Comparison of ENCODE assay signal across 7 mouse cellular contexts in the genomic region with DNA sequence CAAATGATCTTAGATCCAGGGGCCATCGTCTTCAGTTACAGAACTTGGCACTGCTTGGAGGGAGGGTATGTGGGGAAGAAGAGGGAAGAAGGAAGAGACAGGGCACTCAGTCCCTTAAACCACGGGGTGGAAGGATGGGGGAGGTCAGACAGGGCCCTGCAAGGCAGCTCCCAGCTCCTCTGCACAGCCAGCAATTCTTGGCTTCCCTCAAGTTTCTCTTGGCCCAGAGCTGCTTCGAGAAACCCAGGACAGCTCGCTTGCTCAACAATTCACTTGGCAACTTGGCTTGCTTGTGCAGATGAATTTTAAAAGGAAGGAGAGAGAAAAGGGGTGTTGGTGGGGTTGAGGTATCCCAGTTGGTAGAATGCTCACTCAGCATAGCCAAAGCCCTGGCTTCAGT.
DNase-seq lines count a peak whose midpoint lies in the region; ATAC-seq and TF ChIP-seq lines count a peak whose summit lies in the region.

No protein-coding gene starts in this region.

- no peak overlapping the region for H3K27ac ChIP-seq in midbrain, postnatal 0 days (ENCODE audit: low read depth, low read length)
- no peak overlapping the region for H3K27ac ChIP-seq in midbrain, embryonic 14.5 days (replicated peaks; ENCODE audit: low read depth, low read length)

- H3K36me3 ChIP-seq in midbrain, postnatal 0 days (ENCODE audit: insufficient read depth, low read length): no peaks in the 10 kb centered on the region
- H3K36me3 ChIP-seq in midbrain, embryonic 14.5 days (ENCODE audit: control insufficient read depth, insufficient read depth, low read length): no peaks in the 10 kb centered on the region

- DNase-seq in midbrain, postnatal 0 days (ENCODE audit: low spot score): peak; percentile 47
- DNase-seq in midbrain, embryonic 14.5 days: no peak
- DNase-seq in gastrocnemius, adult 8-10 months (ENCODE audit: low spot score in 2 of 2): peak; percentile 31 to 55
- DNase-seq in heart, postnatal 4 days: peak; percentile 66
- DNase-seq in ovary, postnatal 36 days (ENCODE audit: low spot score): peak; percentile 46
- no peak for DNase-seq in embryo, embryonic 9.5 days (ENCODE audit: extremely low spot score)
- no peak for DNase-seq in thymus, postnatal 0 days (ENCODE audit: low spot score)

- H3K9ac ChIP-seq in midbrain, postnatal 0 days (replicated peaks; ENCODE audit: low read length, poor library complexity, severe bottlenecking): no peak overlapping the region
- no peak overlapping the region for H3K9ac ChIP-seq in midbrain, embryonic 14.5 days (replicated peaks; ENCODE audit: low read length)

- WGBS in midbrain, postnatal 0 days: 75% methylated on average over 4 of the region's 4 CpGs
- WGBS in midbrain, embryonic 14.5 days: 77% methylated on average over 4 of the region's 4 CpGs

- H3K4me2 ChIP-seq in midbrain, postnatal 0 days (ENCODE audit: low read depth, low read length, poor library complexity, severe bottlenecking): no peak overlapping the region
- no peak overlapping the region for H3K4me2 ChIP-seq in midbrain, embryonic 14.5 days (ENCODE audit: low read length)

- no peak for ATAC-seq in midbrain, postnatal 0 days (ENCODE audit: low FRiP score)
- ATAC-seq in midbrain, embryonic 14.5 days (ENCODE audit: low FRiP score, low TSS enrichment): no peak

- H3K4me1 ChIP-seq in midbrain, postnatal 0 days (ENCODE audit: insufficient read depth, low read length): 0 out of 2 replicates have a peak, but pooled peaks cover 3% of the 10 kb centered on the region
- H3K4me1 ChIP-seq in midbrain, embryonic 14.5 days (ENCODE audit: control insufficient read depth, insufficient read depth, low read length): peaks cover 4% of the 10 kb centered on the region; the same call in 1 of the 2 replicates

- H3K27me3 ChIP-seq in midbrain, postnatal 0 days (ENCODE audit: insufficient read depth, low read length): no peaks in the 10 kb centered on the region
- peaks cover 3% of the 10 kb centered on the region; the same call in 1 of the 2 replicates for H3K27me3 ChIP-seq in midbrain, embryonic 14.5 days (ENCODE audit: control insufficient read depth, insufficient read depth, low read length)

- no peak overlapping the region for H3K4me3 ChIP-seq in midbrain, postnatal 0 days (ENCODE audit: low read depth, low read length)
- H3K4me3 ChIP-seq in midbrain, embryonic 14.5 days (replicated peaks; ENCODE audit: low read depth, low read length): no peak overlapping the region

- H3K9me3 ChIP-seq in midbrain, postnatal 0 days (ENCODE audit: low read length): no peaks in the 10 kb centered on the region
- 0 out of 2 replicates have a peak, but pooled peaks cover 5% of the 10 kb centered on the region for H3K9me3 ChIP-seq in midbrain, embryonic 14.5 days (ENCODE audit: control insufficient read depth, low read length)

- no peak for TF ChIP-seq CTCF in midbrain, postnatal 0 days (IDR thresholded peaks at IDR 0.05)

Comparison
In these comparisons a context has a peak if more than half of its experiments do, and no peak if none do; other contexts are left out.
1. DNase-seq: peak in midbrain, postnatal 0 days (single experiment), gastrocnemius, adult 8-10 months (2 of 2), heart, postnatal 4 days (single experiment) and ovary, postnatal 36 days (single experiment); none in midbrain, embryonic 14.5 days (single experiment), embryo, embryonic 9.5 days (single experiment) and thymus, postnatal 0 days (single experiment).